Mouse (Mus musculus): ENCODE results near the gene Ttll7. TPM values are rescaled to one million over a fixed set of nuclear protein-coding genes. Genes with fewer than 3 reads are reported as not detected.

Gene Ttll7
- 0.23 and 0.34 TPM in 2 replicates for polyA plus RNA-seq (2012; rRNA removed)
- polyA plus RNA-seq (2014; fragmentation: Nextera tagmentation; extraction: Ambion mirVana), result 0.47 and 0.48 TPM in 2 replicates

DNA sequence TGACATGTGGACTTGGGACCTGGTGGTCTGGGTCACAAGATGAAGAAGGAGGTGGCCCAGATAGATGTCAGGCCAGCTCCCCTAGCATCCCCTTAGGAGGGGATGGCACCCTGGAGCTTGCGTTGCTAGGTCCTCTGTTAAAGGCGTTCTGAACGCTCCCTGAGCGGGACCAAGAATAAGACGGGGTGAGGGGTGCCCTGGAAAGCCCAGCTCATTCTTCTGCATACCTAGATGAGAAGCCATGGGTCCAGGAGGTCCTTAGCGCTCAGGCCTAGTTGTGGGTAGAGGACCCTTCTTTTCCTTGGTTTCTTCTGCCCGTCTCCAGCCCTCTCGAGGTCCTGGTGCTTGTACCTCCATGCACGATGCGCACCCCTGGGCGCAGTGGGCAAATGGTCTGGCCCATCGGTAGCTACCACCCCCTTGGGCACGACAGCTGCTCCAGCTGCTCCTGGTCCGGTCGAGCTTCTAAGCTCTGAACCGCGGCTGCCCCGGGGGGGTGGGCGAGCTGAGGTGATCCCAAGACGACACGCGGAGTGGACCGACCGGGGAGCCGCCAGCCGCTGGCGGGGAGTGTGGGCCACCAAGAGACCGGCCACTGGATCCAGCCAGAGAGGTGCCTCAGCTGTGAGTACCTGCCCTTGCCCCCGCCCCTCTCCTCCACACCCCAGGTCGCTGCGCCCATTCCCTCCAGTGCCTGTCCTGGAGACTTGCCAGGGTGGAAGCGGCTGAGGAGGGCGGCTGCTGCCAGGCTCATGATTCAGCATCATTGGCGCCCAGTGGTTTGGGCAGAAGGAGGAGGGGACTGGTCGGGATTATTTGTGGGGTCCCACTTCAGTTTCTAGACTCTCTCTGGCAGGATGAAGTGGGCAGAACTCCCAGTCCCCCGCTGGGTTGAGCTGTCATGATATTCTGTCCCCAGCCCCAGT is at the start of gene Ttll7:
Ttll7 (plus strand) TSS at position 402 of the 926 bp plus-strand sequence.
- TF ChIP-seq EP300 (IDR thresholded peaks at IDR 0.05; ENCODE audit: low read depth) (no peak), CTCF (IDR thresholded peaks at IDR 0.05; ENCODE audit: low read depth) (no peak)
- Histone ChIP-seq H3K36me3 (replicated peaks; ENCODE audit: control insufficient read depth, insufficient read depth, low read depth) (no peaks in the 10 kb centered on the region), H3K27me3 (ENCODE audit: control insufficient read depth, insufficient read depth, low read length) (no peaks in the 10 kb centered on the region; the same call in none of the 2 replicates), H3K4me3 (ENCODE audit: insufficient read depth in 1 of 2, low read depth in 2 of 2, low read length in 2 of 2) (peak within 1 kb of the TSS; percentile 45 to 49), H3K27ac (no peak within 1 kb of the TSS), H3K4me2 (ENCODE audit: low read depth) (peak within 1 kb of the TSS; percentile 55), H3K9ac (replicated peaks) (no peak within 1 kb of the TSS), H3K9me3 (ENCODE audit: control insufficient read depth, low read length) (no peaks in the 10 kb centered on the region), H3K4me1 (replicated peaks; ENCODE audit: control insufficient read depth in 2 of 2, insufficient read depth in 2 of 2, low read length in 1 of 2) (no peaks in the 10 kb centered on the region)
- DNase-seq (ENCODE audit: low read depth in 3 of 3, low spot score in 3 of 3) (peak in 2 of 3 experiments; percentile 7 to 10), ATAC-seq (ENCODE audit: insufficient read depth) (peak; percentile 79)
- WGBS (ENCODE audit: insufficient replicate concordance), result under 1% methylated on average over 36 of the region's 36 CpGs

DNA sequence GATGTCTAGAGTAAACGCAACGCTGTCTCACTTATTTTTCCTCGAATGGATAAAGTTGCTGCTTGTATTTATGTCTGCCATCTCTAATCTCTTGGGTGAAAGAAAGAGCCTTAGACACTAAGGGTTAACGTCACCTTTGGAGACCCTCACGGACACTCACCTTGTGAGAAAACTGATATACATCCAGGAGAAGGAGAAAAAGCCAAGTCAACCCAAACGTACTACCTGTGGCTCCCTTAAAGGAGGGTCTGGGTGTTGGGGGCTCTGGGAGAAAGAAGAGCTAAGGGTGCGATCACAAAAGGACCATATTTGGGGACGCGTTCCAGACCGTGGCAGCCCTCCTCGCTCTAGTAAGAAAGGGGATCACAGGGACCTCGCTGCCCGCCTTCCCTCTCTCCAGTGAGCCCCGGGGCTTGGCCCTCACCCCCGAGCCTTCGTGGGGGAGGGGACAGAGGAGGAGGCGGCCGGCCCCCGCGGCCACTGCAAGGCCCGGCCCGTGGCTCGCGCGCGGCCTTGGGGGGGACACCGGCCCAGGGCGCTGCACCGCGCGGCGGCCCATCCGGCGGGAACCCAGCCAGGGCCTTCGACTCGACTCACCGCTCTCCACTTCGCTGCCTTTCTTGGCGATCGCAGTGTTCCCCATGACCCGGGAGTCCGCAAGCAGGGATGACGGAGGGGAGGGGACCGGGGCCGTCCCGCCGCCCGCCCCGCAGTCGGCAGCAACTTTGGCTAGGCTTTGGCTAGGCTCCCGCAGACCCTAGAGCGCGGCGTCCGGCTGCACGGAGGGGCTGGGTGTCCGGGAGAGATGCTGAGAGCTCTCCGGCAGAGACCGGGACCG is 39.9 kb upstream of the Ttll7 start:
- Histone ChIP-seq H3K36me3 (replicated peaks; ENCODE audit: control insufficient read depth, insufficient read depth, low read depth) (no peaks in the 10 kb centered on the region), H3K4me2 (ENCODE audit: low read depth) (peak overlapping the region; percentile 67), H3K27me3 (ENCODE audit: control insufficient read depth, insufficient read depth, low read length) (no peaks in the 10 kb centered on the region), H3K9me3 (ENCODE audit: control insufficient read depth, low read length) (no peaks in the 10 kb centered on the region), H3K27ac (no peak overlapping the region), H3K4me1 (replicated peaks; ENCODE audit: control insufficient read depth in 2 of 2, insufficient read depth in 2 of 2, low read length in 1 of 2) (peaks cover 0 to 4% of the 10 kb centered on the region in 2 experiments; a peak in 1 of 4 replicates), H3K9ac (replicated peaks) (peak overlapping the region; percentile 82), H3K4me3 (ENCODE audit: insufficient read depth in 1 of 2, low read depth in 2 of 2, low read length in 2 of 2) (peak overlapping the region; percentile 62 to 89)
- ATAC-seq (ENCODE audit: insufficient read depth) (peak; percentile 63), DNase-seq (ENCODE audit: low read depth in 3 of 3, low spot score in 3 of 3) (peak in 1 of 3 experiments; percentile 14)
- WGBS (ENCODE audit: insufficient replicate concordance), result 1% methylated on average over 57 of the region's 60 CpGs
- no peak for TF ChIP-seq EP300 (IDR thresholded peaks at IDR 0.05; ENCODE audit: low read depth)
- no peak for TF ChIP-seq CTCF (IDR thresholded peaks at IDR 0.05; ENCODE audit: low read depth)

DNA sequence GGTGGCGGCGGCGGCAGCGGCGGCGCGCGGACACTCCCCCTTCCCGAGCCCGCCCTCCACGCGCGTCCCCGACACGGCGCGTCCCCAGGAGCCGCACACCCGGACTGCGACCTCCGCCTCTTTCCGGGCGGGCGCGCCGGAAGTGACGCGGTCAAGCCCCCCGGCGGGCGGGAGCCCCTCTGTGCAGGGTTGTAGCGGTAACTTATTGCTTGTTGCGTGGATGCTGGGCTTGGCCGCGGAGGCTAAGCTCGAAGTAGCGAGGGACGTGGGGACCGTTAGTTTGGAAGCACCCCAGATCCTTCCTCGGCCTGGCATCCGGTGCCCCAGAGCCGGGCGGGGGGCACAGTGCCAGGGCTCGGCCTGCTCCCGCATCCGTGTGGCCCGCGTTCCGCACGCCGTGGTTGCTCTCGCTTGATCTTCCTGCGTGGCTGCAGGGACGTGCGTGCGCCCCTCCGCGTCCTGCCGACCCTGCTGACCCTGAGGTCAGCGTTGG is 39.2 kb upstream of the Ttll7 start, which contains the start of gene Prkacb:
Prkacb (minus strand) TSS at position 90 of the 493 bp plus-strand sequence.
- TF ChIP-seq EP300 (IDR thresholded peaks at IDR 0.05; ENCODE audit: low read depth) (no peak), CTCF (IDR thresholded peaks at IDR 0.05; ENCODE audit: low read depth) (no peak)
- peak within 1 kb of the TSS; percentile 62 to 89 for H3K4me3 ChIP-seq (ENCODE audit: insufficient read depth in 1 of 2, low read depth in 2 of 2, low read length in 2 of 2)
- H3K27me3 ChIP-seq (ENCODE audit: control insufficient read depth, insufficient read depth, low read length), result no peaks in the 10 kb centered on the region
- ATAC-seq (ENCODE audit: insufficient read depth), result peak; percentile 93
- under 1% methylated on average over 56 of the region's 60 CpGs for WGBS (ENCODE audit: insufficient replicate concordance)
- peak; percentile 42 to 56 (median 49) for DNase-seq (ENCODE audit: low read depth in 3 of 3, low spot score in 3 of 3)
- peak within 1 kb of the TSS; percentile 82 for H3K9ac ChIP-seq (replicated peaks)
- no peaks in the 10 kb centered on the region for H3K9me3 ChIP-seq (ENCODE audit: control insufficient read depth, low read length)
- H3K4me2 ChIP-seq (ENCODE audit: low read depth), result peak within 1 kb of the TSS; percentile 67
- peak within 1 kb of the TSS; percentile 22 for H3K27ac ChIP-seq
- peaks cover 0 to 4% of the 10 kb centered on the region in 2 experiments; a peak in 1 of 4 replicates for H3K4me1 ChIP-seq (replicated peaks; ENCODE audit: control insufficient read depth in 2 of 2, insufficient read depth in 2 of 2, low read length in 1 of 2)
- no peaks in the 10 kb centered on the region for H3K36me3 ChIP-seq (replicated peaks; ENCODE audit: control insufficient read depth, insufficient read depth, low read depth)

DNA sequence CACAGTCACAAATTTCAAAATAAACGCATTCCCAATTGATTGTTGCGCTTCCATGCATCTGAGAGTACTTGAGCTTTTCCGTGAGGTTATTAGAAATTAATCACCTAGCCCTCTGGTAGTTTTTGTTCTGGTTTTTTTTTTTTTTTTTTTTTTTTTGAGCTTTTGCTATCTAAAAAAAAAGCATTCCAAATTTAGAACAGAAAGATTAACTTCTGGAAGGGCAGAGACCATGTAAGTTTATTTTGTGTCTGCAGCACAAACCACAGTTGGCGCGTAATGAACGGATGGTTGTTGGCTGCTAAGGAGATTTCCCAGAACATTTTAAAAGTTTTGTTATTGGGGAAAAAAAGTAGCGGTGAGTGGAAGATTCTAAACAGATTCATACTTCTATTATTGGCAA is 38.5 kb upstream of the Ttll7 start:
- Histone ChIP-seq H3K4me2 (ENCODE audit: low read depth) (peak overlapping the region; percentile 67), H3K27ac (no peak overlapping the region), H3K9me3 (ENCODE audit: control insufficient read depth, low read length) (no peaks in the 10 kb centered on the region), H3K4me1 (replicated peaks; ENCODE audit: control insufficient read depth in 2 of 2, insufficient read depth in 2 of 2, low read length in 1 of 2) (peaks cover 0 to 4% of the 10 kb centered on the region in 2 experiments; a peak in 1 of 4 replicates), H3K9ac (replicated peaks) (peak overlapping the region; percentile 82), H3K4me3 (ENCODE audit: insufficient read depth in 1 of 2, low read depth in 2 of 2, low read length in 2 of 2) (peak overlapping the region; percentile 62 to 89), H3K27me3 (ENCODE audit: control insufficient read depth, insufficient read depth, low read length) (no peaks in the 10 kb centered on the region), H3K36me3 (replicated peaks; ENCODE audit: control insufficient read depth, insufficient read depth, low read depth) (no peaks in the 10 kb centered on the region)
- TF ChIP-seq CTCF (IDR thresholded peaks at IDR 0.05; ENCODE audit: low read depth) (no peak), EP300 (IDR thresholded peaks at IDR 0.05; ENCODE audit: low read depth) (no peak)
- 57% methylated on average over 7 of the region's 7 CpGs for WGBS (ENCODE audit: insufficient replicate concordance)
- DNase-seq (ENCODE audit: low read depth in 3 of 3, low spot score in 3 of 3) (no peak), ATAC-seq (ENCODE audit: insufficient read depth) (no peak)

Measured in liver, embryonic 14.5 days (tissue).